Mouse (Mus musculus): ENCODE results near the gene Gatad2b. TPM values are rescaled to one million over a fixed set of nuclear protein-coding genes. Genes with fewer than 3 reads are reported as not detected.
A peak's percentile ranks its signal among the peaks of the same experiment; 100 is the strongest.
"Not testable (repeated sequence)": the region's sequence is repeated elsewhere in the genome, so short reads cannot be mapped to it uniquely, and the experiment has no call there.

The Gatad2b gene
- polyA plus RNA-seq, 1 experiment from 2014 or later, result 16.0 TPM

DNA sequence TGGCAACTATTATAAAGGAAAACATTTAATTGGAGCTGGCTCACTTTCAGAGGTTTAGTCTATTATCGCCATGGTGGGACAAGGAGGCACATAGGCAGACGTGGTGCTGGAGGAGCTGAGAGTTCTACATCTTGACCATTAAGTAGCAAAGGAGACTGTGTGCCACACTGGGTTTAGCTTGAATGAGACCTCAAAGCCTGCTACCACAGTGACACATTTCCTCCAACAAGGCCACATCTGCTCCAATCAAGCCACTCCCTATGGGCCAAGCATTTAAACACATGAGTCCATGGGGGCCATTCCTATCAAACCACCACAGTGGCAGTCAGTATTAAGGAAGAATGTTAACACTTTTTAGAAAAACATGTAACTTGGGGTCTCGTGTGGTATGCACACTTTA, 45.2 kb downstream of the Gatad2b start:
- Histone ChIP-seq H3K27ac (no peak overlapping the region), H3K4me3 (replicated peaks) (no peak overlapping the region), H3K4me2 (replicated peaks) (no peak overlapping the region), H3K9me3 (no peaks in the 10 kb centered on the region), H3K36me3 (peaks cover 14% of the 10 kb centered on the region), H3K4me1 (replicated peaks) (peaks cover 6% of the 10 kb centered on the region; the same call in 1 of the 2 replicates), H3K27me3 (no peaks in the 10 kb centered on the region), H3K9ac (replicated peaks) (no peak overlapping the region)
- ATAC-seq, result no peak
- WGBS, result 74% methylated on average over 3 of the region's 3 CpGs

- H3K4me2 ChIP-seq (replicated peaks), result no peak overlapping the region
- ATAC-seq, result no peak
- no peaks in the 10 kb centered on the region for H3K27me3 ChIP-seq
- H3K4me3 ChIP-seq (replicated peaks), result no peak overlapping the region
- peaks cover 6% of the 10 kb centered on the region; the same call in 1 of the 2 replicates for H3K4me1 ChIP-seq (replicated peaks)
- H3K9ac ChIP-seq (replicated peaks), result no peak overlapping the region
- H3K36me3 ChIP-seq, result peaks cover 19% of the 10 kb centered on the region
- H3K9me3 ChIP-seq, result no peaks in the 10 kb centered on the region
- no peak overlapping the region for H3K27ac ChIP-seq
Measured at GRCm38 (mm10) chr3:90340177-90340576, 47.2 kb downstream of the Gatad2b start.

DNA sequence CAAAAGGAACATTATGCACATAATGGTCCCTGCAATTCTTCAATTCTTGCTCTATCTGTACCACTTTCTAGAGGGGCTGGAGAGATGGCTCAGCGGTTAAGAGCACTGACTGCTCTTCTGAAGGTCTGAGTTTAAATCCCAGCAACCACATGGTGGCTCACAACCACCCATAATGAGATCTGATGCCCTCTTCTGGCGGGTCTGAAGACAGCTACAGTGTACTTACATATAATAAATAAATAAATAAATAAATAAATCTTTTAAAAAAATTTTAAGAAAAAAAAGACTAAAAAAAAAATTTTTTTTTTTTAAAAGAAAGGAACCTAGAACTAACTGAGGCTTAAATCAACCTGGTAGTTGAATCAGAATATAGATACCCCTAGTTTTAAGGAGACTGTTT, 49.9 kb downstream of the Gatad2b start:
- ATAC-seq; H3K27me3 ChIP-seq; H3K4me3 ChIP-seq (replicated peaks); H3K27ac ChIP-seq; H3K4me2 ChIP-seq (replicated peaks); H3K4me1 ChIP-seq (replicated peaks); H3K9ac ChIP-seq (replicated peaks); H3K9me3 ChIP-seq: not testable (repeated sequence)
- WGBS, result 62% methylated on average over 2 of the region's 2 CpGs
- H3K36me3 ChIP-seq, result peaks cover 34% of the 10 kb centered on the region

DNA sequence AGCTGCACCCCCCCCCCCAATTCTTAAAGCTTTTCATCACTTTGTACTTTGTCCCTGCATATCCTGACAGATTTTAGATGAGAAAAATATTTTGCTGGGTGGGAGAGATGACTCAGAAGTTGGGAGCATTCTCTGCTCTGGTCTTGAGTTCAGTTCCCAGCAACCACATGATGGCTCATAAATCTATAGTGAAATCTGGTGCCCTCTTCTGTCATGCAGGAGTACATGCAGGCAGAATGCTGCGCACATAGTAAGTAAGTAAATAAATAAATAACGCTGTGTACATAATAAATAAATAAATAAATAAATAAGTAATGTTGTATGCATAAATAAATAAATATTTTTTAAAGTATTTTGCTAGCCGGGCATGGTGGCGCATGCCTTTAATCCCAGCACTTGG, 54.9 kb downstream of the Gatad2b start:
- Histone ChIP-seq H3K9me3 (no peaks in the 10 kb centered on the region), H3K4me1 (replicated peaks) (no peaks in the 10 kb centered on the region), H3K27ac (no peak overlapping the region), H3K4me3 (replicated peaks) (no peak overlapping the region), H3K4me2 (replicated peaks) (no peak overlapping the region), H3K27me3 (no peaks in the 10 kb centered on the region), H3K9ac (replicated peaks) (no peak overlapping the region), H3K36me3 (peaks cover 56% of the 10 kb centered on the region)
- ATAC-seq, result no peak
- 97% methylated on average over 4 of the region's 4 CpGs for WGBS

DNA sequence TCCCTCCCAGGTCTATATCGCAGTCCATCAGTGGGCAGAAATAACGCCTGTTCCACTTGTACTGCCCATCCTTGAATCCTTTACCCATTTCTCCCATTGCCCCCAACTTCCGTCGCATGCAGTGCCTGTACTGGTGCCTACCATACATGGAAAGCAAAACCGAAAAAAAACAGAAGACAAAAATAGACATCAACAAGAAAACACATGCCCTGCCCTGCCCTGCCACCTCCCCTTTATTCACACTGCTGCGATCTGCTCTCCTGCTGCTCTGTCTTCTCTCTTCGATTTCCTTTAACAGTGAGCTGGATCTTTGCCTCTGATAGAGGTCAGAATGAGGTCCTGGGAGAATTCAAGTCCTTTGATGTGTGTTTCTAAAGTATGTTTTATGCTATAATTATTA, 65.0 kb downstream of the Gatad2b start:
- H3K4me3 ChIP-seq (replicated peaks), result no peak overlapping the region
- ATAC-seq, result no peak
- no peaks in the 10 kb centered on the region for H3K9me3 ChIP-seq
- H3K9ac ChIP-seq (replicated peaks), result no peak overlapping the region
- H3K27me3 ChIP-seq, result no peaks in the 10 kb centered on the region
- H3K4me2 ChIP-seq (replicated peaks), result no peak overlapping the region
- H3K36me3 ChIP-seq, result peaks cover 70% of the 10 kb centered on the region
- H3K27ac ChIP-seq, result no peak overlapping the region
- WGBS, result 90% methylated on average over 7 of the region's 7 CpGs
- H3K4me1 ChIP-seq (replicated peaks), result no peaks in the 10 kb centered on the region

GRCm38 (mm10) chr3:90359230-90359629, 66.3 kb downstream of the Gatad2b start:
- ATAC-seq, result no peak
- Histone ChIP-seq H3K27ac (no peak overlapping the region), H3K9ac (replicated peaks) (no peak overlapping the region), H3K4me1 (replicated peaks) (no peaks in the 10 kb centered on the region), H3K36me3 (peaks cover 60% of the 10 kb centered on the region), H3K9me3 (no peaks in the 10 kb centered on the region), H3K4me2 (replicated peaks) (no peak overlapping the region), H3K27me3 (no peaks in the 10 kb centered on the region), H3K4me3 (replicated peaks) (no peak overlapping the region)
- 85% methylated on average over 1 of the region's 1 CpGs for WGBS

- no peaks in the 10 kb centered on the region for H3K27me3 ChIP-seq
- WGBS, result 81% methylated on average over 4 of the region's 4 CpGs
- ATAC-seq, result no peak
- no peak overlapping the region for H3K4me3 ChIP-seq (replicated peaks)
- H3K4me1 ChIP-seq (replicated peaks), result no peaks in the 10 kb centered on the region
- no peak overlapping the region for H3K4me2 ChIP-seq (replicated peaks)
- H3K36me3 ChIP-seq, result peaks cover 39% of the 10 kb centered on the region
- H3K9ac ChIP-seq (replicated peaks), result no peak overlapping the region
- H3K27ac ChIP-seq, result no peak overlapping the region
- no peaks in the 10 kb centered on the region for H3K9me3 ChIP-seq
Measured at GRCm38 (mm10) chr3:90361476-90361875, 68.5 kb downstream of the Gatad2b start.

- WGBS, result 90% methylated on average over 2 of the region's 2 CpGs
Measured at GRCm38 (mm10) chr3:90362346-90362745, 69.4 kb downstream of the Gatad2b start.

DNA sequence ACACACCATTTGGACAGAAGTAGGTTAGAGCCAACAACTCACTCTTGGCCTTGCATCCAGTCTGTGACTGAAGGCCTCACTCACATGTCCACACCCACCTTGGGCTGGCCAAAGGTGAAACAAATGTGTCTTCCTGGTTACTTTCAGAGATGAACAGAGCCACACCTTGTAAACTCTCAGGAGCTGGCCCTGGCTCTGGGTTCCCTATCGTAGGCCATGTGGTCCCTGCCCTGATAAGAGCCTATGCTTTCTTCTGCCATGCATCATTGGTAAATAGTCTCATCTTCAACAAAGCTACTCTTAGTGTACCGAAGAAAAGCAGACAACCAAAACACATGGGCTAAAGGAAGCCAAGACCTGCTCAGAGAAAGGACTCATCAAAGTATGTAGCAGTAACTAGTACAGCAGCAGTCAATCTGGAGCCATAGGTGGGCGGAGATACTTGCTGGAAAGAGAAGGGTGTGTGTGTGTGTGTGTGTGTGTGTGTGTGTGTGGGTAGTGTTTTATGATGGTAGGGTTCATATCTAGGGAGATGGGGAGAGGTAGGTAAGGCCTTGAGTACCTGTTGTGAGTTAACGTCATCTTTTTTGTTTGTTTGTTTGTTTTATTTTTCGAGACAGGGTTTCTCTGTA, 74.1 kb downstream of the Gatad2b start:
- H3K27ac ChIP-seq, result no peak overlapping the region
- H3K36me3 ChIP-seq, result peaks cover 9% of the 10 kb centered on the region; the same call in 1 of the 2 replicates
- 99% methylated on average over 5 of the region's 5 CpGs for WGBS
- no peak overlapping the region for H3K4me2 ChIP-seq (replicated peaks)
- no peaks in the 10 kb centered on the region for H3K4me1 ChIP-seq (replicated peaks)
- H3K27me3 ChIP-seq, result no peaks in the 10 kb centered on the region
- H3K9ac ChIP-seq (replicated peaks), result no peak overlapping the region
- no peaks in the 10 kb centered on the region for H3K9me3 ChIP-seq
- no peak overlapping the region for H3K4me3 ChIP-seq (replicated peaks)
- no peak for ATAC-seq

More at GRCm38 (mm10) chr3:90362346-90362745, 69.4 kb downstream of the Gatad2b start:
- Histone ChIP-seq H3K4me1 (replicated peaks) (no peaks in the 10 kb centered on the region), H3K27ac (no peak overlapping the region), H3K36me3 (peaks cover 30% of the 10 kb centered on the region), H3K4me2 (replicated peaks) (no peak overlapping the region), H3K9ac (replicated peaks) (no peak overlapping the region), H3K4me3 (replicated peaks) (no peak overlapping the region), H3K27me3 (no peaks in the 10 kb centered on the region), H3K9me3 (no peaks in the 10 kb centered on the region)
- ATAC-seq, result no peak

GRCm38 (mm10) chr3:90369041-90369440, 76.1 kb downstream of the Gatad2b start:
- Histone ChIP-seq H3K36me3 (no peaks in the 10 kb centered on the region), H3K4me1 (replicated peaks) (no peaks in the 10 kb centered on the region), H3K9ac (replicated peaks) (no peak overlapping the region), H3K27me3 (no peaks in the 10 kb centered on the region), H3K9me3 (no peaks in the 10 kb centered on the region), H3K4me2 (replicated peaks) (no peak overlapping the region), H3K4me3 (replicated peaks) (no peak overlapping the region), H3K27ac (no peak overlapping the region)
- WGBS, result 37% methylated on average over 2 of the region's 2 CpGs
- ATAC-seq, result no peak

DNA sequence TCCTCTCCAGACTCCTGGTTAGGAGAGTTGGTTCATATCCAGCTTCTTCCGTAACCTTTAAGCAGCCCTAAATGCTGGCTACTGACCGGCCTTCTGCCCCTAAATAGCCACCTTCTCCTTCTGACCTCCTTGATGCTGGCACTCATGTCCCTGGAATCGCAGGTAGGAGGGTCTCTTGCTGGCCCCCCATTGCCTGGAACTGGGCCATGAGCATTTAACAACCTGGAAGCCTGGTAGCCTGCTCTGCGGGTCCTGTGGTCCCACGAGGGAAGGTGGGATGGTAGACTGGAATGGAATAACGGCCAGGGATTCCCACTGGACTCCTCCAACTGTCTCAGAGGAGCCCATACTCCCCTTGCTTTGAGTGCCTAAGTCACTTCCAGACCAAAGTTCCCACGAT, 78.9 kb downstream of the Gatad2b start:
- Histone ChIP-seq H3K4me1 (replicated peaks) (peaks cover 9% of the 10 kb centered on the region; the same call in 1 of the 2 replicates), H3K4me2 (replicated peaks) (no peak overlapping the region), H3K27ac (no peak overlapping the region), H3K36me3 (no peaks in the 10 kb centered on the region), H3K9me3 (no peaks in the 10 kb centered on the region), H3K4me3 (replicated peaks) (no peak overlapping the region), H3K9ac (replicated peaks) (no peak overlapping the region), H3K27me3 (no peaks in the 10 kb centered on the region)
- 76% methylated on average over 7 of the region's 7 CpGs for WGBS
- no peak for ATAC-seq

DNA sequence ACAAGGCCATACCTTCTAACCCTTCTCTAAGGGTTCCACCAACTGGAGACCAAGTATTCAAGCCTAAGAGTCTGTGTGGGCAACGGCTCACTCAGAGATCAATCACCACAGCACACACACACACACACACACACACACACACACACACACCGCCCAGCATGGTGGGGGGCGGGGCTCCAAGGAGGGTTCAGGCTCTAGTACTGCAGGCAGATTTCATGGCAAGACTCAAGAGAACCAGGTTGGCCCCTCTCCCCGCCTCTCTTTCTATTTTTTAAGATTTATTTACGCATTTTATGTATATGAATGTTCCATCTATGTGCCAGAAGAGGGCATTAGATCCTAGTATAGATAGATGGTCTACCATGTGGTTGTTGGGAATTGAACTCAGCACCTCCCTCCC, 79.8 kb downstream of the Gatad2b start:
- peaks cover 9% of the 10 kb centered on the region; the same call in 1 of the 2 replicates for H3K4me1 ChIP-seq (replicated peaks)
- no peaks in the 10 kb centered on the region for H3K36me3 ChIP-seq
- ATAC-seq, result peak; percentile 25; the same call in 1 of the 2 replicates
- no peak overlapping the region for H3K27ac ChIP-seq
- no peaks in the 10 kb centered on the region for H3K9me3 ChIP-seq
- no peak overlapping the region for H3K9ac ChIP-seq (replicated peaks)
- H3K27me3 ChIP-seq, result no peaks in the 10 kb centered on the region
- no peak overlapping the region for H3K4me2 ChIP-seq (replicated peaks)
- WGBS, result 70% methylated on average over 5 of the region's 5 CpGs
- no peak overlapping the region for H3K4me3 ChIP-seq (replicated peaks)

DNA sequence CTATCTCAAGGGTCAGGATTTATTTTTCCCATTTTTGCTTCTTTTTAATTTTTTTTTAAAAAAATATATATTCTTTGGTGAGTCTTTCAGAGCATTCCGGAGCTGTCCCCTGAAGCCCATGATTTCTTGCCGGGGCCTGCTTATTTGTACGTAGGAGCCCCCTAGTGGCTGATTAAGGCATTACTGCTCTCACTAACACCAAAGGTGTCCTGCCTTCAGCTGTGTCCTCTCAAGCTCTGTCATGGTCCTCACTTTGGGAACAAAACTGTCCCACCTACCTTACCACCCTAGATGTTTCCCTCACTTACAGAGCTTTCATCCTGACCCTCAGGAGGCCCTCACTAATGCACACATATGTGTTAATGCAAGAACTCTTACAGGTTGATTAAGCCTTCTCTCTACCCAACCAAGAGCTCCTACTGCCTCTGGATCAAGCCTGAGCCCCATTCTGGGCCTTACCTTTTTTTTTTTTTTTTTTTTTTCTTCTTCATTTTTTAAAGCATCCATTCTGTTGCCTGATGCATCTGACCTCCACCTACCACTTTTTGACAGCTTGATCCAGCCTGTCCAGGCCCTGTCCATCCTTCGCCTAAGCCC, 80.6 kb downstream of the Gatad2b start:
- WGBS, result 31% methylated on average over 4 of the region's 4 CpGs
- H3K9me3 ChIP-seq, result no peaks in the 10 kb centered on the region
- no peak overlapping the region for H3K27ac ChIP-seq
- peaks cover 9% of the 10 kb centered on the region; the same call in 1 of the 2 replicates for H3K4me1 ChIP-seq (replicated peaks)
- ATAC-seq, result peak; percentile 56
- H3K36me3 ChIP-seq, result no peaks in the 10 kb centered on the region
- no peak overlapping the region for H3K9ac ChIP-seq (replicated peaks)
- no peak overlapping the region for H3K4me3 ChIP-seq (replicated peaks)
- no peak overlapping the region for H3K4me2 ChIP-seq (replicated peaks)
- H3K27me3 ChIP-seq, result no peaks in the 10 kb centered on the region
